Mouse (Mus musculus) olfactory bulb, adult 2 months (tissue): Measurements from ENCODE around the gene Uqcrq.

Experiments used
- CTCF ChIP-seq: fragments of 200-500 bp; IDR thresholded peaks from 2 replicates; pipeline ENCODE4 v1.5.1; 2012; ENCODE audit warnings: low read depth, mild to moderate bottlenecking, low read length, moderate library complexity; ENCODE audit not compliant: insufficient read depth
- POLR2A ChIP-seq: fragments of 200-500 bp; IDR thresholded peaks from 2 replicates; pipeline ENCODE4 v1.6.1; 2012; ENCODE audit warnings: mild to moderate bottlenecking, low read depth, low read length, moderate library complexity; ENCODE audit not compliant: insufficient read depth

GRCm38 (mm10) chr11:53424826-53425225 lies 5.8 kb downstream of the Uqcrq start:
- TF ChIP-seq POLR2A (no peak), CTCF (no peak)
